Mouse (Mus musculus) neural tube, embryonic 13.5 days (tissue): ENCODE results near the gene Gm47791. TPM values are rescaled to one million over a fixed set of nuclear protein-coding genes. Genes with fewer than 3 reads are reported as not detected.

Experiments
- ATAC-seq: fragments of 200-750 bp; cut with Nextera tagmentation; 2 replicates; pipeline ENCODE4 v1.8.0; 2017; ENCODE audit warnings: low read depth, mild to moderate bottlenecking, moderate TSS enrichment, moderate library complexity
- H3K27ac ChIP-seq: fragments of 300-500 bp; sonication (generic); replicated peaks from 2 replicates; pipeline ENCODE4 v1.5.1; 2015; ENCODE audit warnings: moderate library complexity, mild to moderate bottlenecking, inconsistent platforms
- H3K27me3 ChIP-seq: fragments of 300-500 bp; sonication (generic); 2 replicates; pipeline ENCODE4 v1.6.1; 2015; ENCODE audit warnings: mild to moderate bottlenecking, inconsistent platforms
- H3K36me3 ChIP-seq: fragments of 300-500 bp; sonication (generic); 2 replicates; pipeline ENCODE4 v1.6.1; 2015; ENCODE audit warnings: mild to moderate bottlenecking, inconsistent platforms
- H3K4me1 ChIP-seq: fragments of 300-500 bp; sonication (generic); replicated peaks from 2 replicates; pipeline ENCODE4 v1.6.1; 2015; ENCODE audit warnings: inconsistent platforms
- H3K4me2 ChIP-seq: fragments of 300-500 bp; sonication (generic); 2 replicates; pipeline ENCODE4 v1.6.1; 2015; ENCODE audit warnings: inconsistent platforms, mild to moderate bottlenecking, moderate library complexity
- H3K4me3 ChIP-seq: fragments of 300-500 bp; sonication (generic); 2 replicates; pipeline ENCODE4 v1.5.1; 2015; ENCODE audit warnings: mild to moderate bottlenecking, inconsistent platforms
- H3K9ac ChIP-seq: fragments of 300-500 bp; sonication (generic); 2 replicates; pipeline ENCODE4 v1.6.1; 2015; ENCODE audit warnings: moderate library complexity, mild to moderate bottlenecking, inconsistent platforms
- H3K9me3 ChIP-seq: fragments of 300-500 bp; sonication (generic); 2 replicates; pipeline ENCODE4 v1.6.1; 2016; ENCODE audit warnings: inconsistent platforms
- WGBS: fragments of 180-500 bp; shearing (Covaris S2); methylation state at CpG from one replicate; pipeline ENCODE4 v1.1.7; 2015; 5-methylcytosine and 5-hydroxymethylcytosine counted together
- polyA plus RNA-seq: library from polyadenylated mRNA; unstranded; fragments of >200 nt; fragmentation: Nextera tagmentation; extraction: Ambion mirVana; gene quantifications from 2 replicates; pipeline ENCODE4 v1.2.1, GENCODE M21; 2015

Gene Gm47791
- not detected in 2 replicates for polyA plus RNA-seq

DNA sequence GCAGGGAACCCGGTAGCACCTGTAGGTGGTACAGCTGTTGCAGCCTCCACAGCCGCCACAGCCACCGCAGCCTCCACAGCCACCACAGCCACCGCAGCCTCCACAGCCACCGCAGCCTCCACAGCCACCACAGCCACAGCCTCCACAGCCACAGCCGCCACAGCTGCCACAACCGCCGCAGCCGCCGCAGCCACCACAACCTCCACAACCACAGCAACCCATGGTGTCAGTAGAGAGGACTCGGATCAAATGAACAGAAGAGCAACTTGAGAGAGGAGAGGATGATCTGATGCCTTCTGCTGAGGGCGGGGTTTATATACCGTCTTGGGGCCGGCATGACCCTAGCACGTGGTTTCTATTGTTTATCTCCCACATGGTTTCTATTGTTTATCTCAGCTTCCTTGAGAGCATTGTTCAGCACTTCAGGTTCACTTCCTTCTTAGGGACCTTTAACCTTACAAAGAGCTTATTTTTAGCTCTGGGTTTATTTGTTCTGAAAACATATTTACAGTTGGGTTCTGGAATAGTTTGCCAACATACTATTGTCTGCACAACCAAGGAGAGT is at the start of gene Gm47791:
TSS of gene Gm47791 (minus strand) at position 222 of the 565 bp plus-strand sequence.
- ATAC-seq, result no peak
- Histone ChIP-seq H3K4me2 (no peak within 1 kb of the TSS), H3K27ac (no peak within 1 kb of the TSS), H3K36me3 (no peaks in the 10 kb centered on the region), H3K9ac (no peak within 1 kb of the TSS), H3K4me3 (no peak within 1 kb of the TSS), H3K9me3 (no peaks in the 10 kb centered on the region), H3K4me1 (no peaks in the 10 kb centered on the region), H3K27me3 (no peaks in the 10 kb centered on the region)
- WGBS, result 84% methylated on average over 15 of the region's 15 CpGs

DNA sequence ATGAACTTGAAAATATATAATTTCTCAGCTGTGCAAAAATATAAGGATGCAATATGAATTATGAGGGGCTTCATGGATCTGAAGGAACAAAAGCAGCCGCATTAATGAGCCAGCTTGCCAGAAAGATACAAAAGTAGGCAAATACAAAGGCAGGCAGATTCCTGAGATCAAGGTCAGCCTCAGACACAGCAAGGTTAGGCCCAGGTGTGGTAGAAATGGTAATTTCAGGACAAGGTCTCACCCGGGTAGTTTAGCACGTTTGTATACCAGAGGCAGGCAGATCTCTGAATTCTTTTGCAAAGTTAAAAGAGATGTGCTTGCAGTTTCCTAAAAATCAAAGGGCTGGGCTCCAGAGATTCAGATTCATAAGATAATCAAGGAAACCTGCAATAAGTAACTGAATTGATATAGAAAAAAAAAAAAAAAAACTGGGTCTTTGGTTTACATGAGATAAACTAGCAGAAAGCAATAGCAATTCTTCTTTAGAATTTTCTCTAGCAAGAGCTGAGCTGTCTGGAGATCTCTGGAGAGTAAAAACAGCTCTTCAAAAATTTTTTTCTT is 49.7 kb upstream of the Gm47791 start:
- no peak overlapping the region for H3K4me2 ChIP-seq
- ATAC-seq, result no peak
- H3K4me1 ChIP-seq, result peaks cover 12% of the 10 kb centered on the region
- no peak overlapping the region for H3K27ac ChIP-seq
- WGBS, result 75% methylated on average over 3 of the region's 3 CpGs
- no peaks in the 10 kb centered on the region for H3K27me3 ChIP-seq
- no peaks in the 10 kb centered on the region for H3K9me3 ChIP-seq
- no peak overlapping the region for H3K4me3 ChIP-seq
- H3K9ac ChIP-seq, result no peak overlapping the region
- H3K36me3 ChIP-seq, result no peaks in the 10 kb centered on the region

DNA sequence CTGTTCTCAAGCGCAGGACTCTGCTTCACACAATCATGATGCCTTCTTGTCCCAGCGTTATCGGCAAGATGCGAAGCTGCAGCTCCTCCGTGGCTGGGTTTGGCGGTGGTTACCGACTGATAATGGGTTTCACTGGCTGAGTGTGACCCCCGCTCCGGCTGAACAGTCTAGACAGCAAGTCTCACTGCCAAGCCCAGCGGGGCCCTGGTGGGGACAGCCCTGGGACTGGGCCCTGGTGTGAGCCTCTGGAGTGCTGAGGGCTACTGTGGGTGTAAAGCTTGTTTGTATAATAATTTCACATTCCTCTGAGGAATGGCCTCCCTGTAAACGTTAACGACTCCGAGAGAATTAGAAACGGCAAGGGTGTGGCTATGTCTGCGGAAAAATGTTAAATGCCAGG is 49.1 kb upstream of the Gm47791 start:
- H3K4me3 ChIP-seq, result no peak overlapping the region
- 70% methylated on average over 15 of the region's 15 CpGs for WGBS
- no peak overlapping the region for H3K4me2 ChIP-seq
- H3K36me3 ChIP-seq, result no peaks in the 10 kb centered on the region
- H3K4me1 ChIP-seq, result peaks cover 12% of the 10 kb centered on the region
- H3K27me3 ChIP-seq, result no peaks in the 10 kb centered on the region
- H3K27ac ChIP-seq, result no peak overlapping the region
- H3K9me3 ChIP-seq, result no peaks in the 10 kb centered on the region
- no peak for ATAC-seq
- H3K9ac ChIP-seq, result no peak overlapping the region

DNA sequence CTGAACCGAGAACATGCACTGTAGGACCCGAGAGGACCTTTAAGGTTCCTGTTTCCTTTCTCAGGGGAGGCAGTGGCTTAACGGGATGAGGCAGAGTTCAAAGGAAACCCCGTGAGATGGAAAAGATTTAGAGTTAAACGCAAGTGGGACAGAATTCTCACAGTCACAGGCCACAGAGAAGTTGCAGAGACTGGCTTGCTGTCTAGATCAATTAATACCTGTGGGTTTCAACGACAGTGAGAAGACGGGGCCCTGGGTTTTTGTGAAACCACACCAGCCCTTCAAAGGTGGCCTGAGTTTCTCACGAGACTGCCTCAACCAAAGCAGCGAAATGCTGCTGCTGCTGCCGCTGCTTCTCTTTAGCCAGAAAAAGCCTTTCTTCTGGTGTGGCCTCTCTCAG is 48.3 kb upstream of the Gm47791 start:
- WGBS, result 71% methylated on average over 10 of the region's 10 CpGs
- Histone ChIP-seq H3K4me2 (no peak overlapping the region), H3K27ac (no peak overlapping the region)

DNA sequence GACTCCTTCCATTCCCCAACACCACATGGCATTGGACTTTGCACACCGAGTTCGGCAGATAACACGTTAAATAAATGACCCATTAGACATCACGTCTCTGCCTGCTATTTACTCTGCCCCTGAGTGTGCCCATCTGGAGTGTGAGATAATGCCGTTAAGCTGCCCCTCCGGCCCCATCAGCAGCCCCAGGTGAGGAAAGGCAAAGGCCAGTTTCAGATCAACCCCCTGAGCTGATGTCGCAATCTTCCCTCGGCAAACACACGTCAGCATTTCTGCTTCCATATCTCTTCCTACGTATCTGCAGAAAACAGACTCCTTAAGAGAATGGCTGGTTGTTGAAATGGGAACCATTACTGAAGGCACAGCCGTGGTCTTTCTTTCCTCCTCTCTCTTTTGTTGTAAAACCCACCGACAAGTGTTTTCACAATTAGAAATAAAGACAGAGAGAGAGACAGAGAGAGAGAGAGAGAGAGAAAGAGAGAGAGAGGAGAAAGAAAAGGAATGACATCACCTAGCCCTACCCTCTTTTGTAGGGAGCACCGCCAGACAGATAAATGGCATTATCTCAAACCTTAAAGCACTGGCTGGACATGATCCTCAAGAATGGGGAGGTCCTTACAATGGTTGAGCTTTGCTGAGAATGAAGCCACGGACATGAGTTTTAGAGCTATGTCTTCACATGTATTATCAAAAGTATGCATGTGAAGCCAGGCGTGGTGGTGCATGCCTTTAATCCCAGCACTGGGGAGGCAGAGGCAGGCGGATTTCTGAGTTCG is 45.1 kb upstream of the Gm47791 start:
- Histone ChIP-seq H3K9ac (no peak overlapping the region), H3K4me1 (peaks cover 12% of the 10 kb centered on the region), H3K4me2 (no peak overlapping the region), H3K27ac (no peak overlapping the region), H3K27me3 (no peaks in the 10 kb centered on the region), H3K9me3 (no peaks in the 10 kb centered on the region), H3K4me3 (no peak overlapping the region), H3K36me3 (no peaks in the 10 kb centered on the region)
- no peak for ATAC-seq
- 61% methylated on average over 17 of the region's 17 CpGs for WGBS

More for the DNA sequence above, 48.3 kb upstream of the Gm47791 start:
- peaks cover 12% of the 10 kb centered on the region for H3K4me1 ChIP-seq
- H3K4me3 ChIP-seq, result no peak overlapping the region
- H3K36me3 ChIP-seq, result no peaks in the 10 kb centered on the region
- H3K27me3 ChIP-seq, result no peaks in the 10 kb centered on the region
- no peak overlapping the region for H3K9ac ChIP-seq
- ATAC-seq, result no peak
- no peaks in the 10 kb centered on the region for H3K9me3 ChIP-seq

DNA sequence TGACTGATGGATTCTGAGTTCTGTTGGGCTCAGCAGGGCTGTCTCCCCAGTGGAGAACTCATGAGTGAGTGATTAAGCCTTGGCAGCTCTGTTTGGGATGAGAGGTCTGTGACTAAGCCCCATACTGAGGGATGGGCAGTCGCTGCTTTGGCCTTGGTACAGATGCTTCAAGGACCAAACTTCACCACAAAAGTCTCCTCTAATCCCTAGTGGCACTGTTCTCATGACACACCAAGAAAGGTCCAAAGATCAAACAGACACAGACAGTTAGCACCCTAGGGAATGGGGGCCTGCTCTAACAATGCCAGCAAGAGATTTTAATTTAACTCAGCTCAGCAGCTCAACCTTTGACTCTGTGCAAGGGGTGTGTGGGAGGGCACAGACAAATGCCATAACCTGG is 40.7 kb upstream of the Gm47791 start:
- Histone ChIP-seq H3K4me1 (peaks cover 4% of the 10 kb centered on the region; the same call in 1 of the 2 replicates), H3K9ac (no peak overlapping the region), H3K9me3 (no peaks in the 10 kb centered on the region), H3K4me2 (no peak overlapping the region), H3K4me3 (no peak overlapping the region), H3K27ac (no peak overlapping the region), H3K27me3 (no peaks in the 10 kb centered on the region), H3K36me3 (no peaks in the 10 kb centered on the region)
- ATAC-seq, result no peak
- WGBS, result 83% methylated on average over 1 of the region's 1 CpGs

DNA sequence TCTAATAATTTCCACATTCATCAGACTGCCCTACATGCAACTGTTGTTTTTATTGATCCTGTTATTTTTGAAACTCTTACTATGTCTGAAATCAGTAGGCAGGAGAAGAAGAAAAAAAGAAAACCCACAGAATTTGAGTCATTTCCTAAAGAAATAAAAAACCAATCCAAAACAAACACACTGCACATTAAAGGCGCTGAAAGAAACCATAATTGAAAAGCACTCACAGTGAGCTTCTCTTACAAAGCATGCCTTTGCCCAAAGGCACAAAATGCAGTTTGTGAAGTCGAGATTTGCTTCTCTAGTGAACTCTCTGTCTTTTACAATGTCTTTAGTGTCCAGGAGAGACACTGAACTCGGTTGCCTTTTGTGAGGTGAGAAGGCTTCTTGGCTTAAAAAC is 37.5 kb upstream of the Gm47791 start:
- WGBS, result 63% methylated on average over 3 of the region's 3 CpGs
- no peak for ATAC-seq

DNA sequence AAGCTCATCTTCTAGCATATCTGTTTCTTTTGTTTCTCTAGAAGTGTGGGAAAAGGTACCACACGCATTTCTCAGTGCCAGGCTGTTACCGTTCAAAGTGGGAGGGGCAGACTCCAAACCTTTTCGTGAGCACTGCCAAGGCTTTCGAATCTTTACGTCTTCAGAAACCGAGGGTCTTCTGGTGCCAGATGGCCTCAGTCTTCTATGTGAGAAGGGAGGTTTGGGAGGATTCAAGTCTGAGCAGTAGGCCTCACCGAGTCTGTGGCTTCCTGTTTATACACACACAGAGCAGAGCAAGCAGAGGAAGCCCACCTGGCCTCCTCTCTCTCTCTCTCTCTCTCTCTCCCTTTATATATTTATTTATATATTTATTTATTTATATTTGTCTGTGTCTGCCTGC is 36.2 kb upstream of the Gm47791 start:
- no peak for ATAC-seq

More for the DNA sequence above, 37.5 kb upstream of the Gm47791 start:
- 0 out of 2 replicates have a peak overlapping the region, but pooled peaks have one; percentile 23 for H3K27ac ChIP-seq
- H3K9me3 ChIP-seq, result no peaks in the 10 kb centered on the region
- H3K4me1 ChIP-seq, result no peaks in the 10 kb centered on the region
- no peaks in the 10 kb centered on the region for H3K27me3 ChIP-seq
- H3K4me2 ChIP-seq, result no peak overlapping the region
- H3K4me3 ChIP-seq, result no peak overlapping the region
- no peaks in the 10 kb centered on the region for H3K36me3 ChIP-seq
- no peak overlapping the region for H3K9ac ChIP-seq

DNA sequence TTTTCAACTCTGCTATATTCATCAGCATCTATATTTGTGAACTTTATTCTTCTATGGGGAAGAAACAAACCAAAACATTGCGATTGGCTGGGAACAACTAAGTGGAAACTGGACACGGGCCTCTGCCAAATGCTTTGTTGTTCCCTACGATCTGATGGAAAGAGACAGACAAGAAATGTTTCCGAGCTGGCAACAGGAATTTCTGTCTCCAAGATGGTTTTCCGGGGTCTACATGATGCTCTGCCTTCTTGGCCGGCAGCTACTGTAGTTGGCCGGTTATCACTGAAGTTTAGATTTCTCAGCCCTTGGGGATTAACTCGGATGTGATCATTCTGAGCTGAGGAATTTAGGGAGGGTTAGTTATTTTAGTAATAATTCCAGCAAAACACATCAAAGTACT is 35.3 kb upstream of the Gm47791 start:
- H3K4me2 ChIP-seq, result no peak overlapping the region
- no peak overlapping the region for H3K4me3 ChIP-seq
- H3K27me3 ChIP-seq, result no peaks in the 10 kb centered on the region
- H3K9me3 ChIP-seq, result no peaks in the 10 kb centered on the region
- H3K9ac ChIP-seq, result no peak overlapping the region
- WGBS, result 79% methylated on average over 8 of the region's 8 CpGs
- H3K36me3 ChIP-seq, result no peaks in the 10 kb centered on the region
- ATAC-seq, result no peak
- no peaks in the 10 kb centered on the region for H3K4me1 ChIP-seq
- H3K27ac ChIP-seq, result no peak overlapping the region

More for the DNA sequence above, 36.2 kb upstream of the Gm47791 start:
- H3K9me3 ChIP-seq, result no peaks in the 10 kb centered on the region
- no peak overlapping the region for H3K4me2 ChIP-seq
- no peaks in the 10 kb centered on the region for H3K4me1 ChIP-seq
- H3K27me3 ChIP-seq, result no peaks in the 10 kb centered on the region
- 86% methylated on average over 7 of the region's 7 CpGs for WGBS
- H3K9ac ChIP-seq, result no peak overlapping the region
- no peak overlapping the region for H3K4me3 ChIP-seq
- no peaks in the 10 kb centered on the region for H3K36me3 ChIP-seq
- H3K27ac ChIP-seq, result no peak overlapping the region

DNA sequence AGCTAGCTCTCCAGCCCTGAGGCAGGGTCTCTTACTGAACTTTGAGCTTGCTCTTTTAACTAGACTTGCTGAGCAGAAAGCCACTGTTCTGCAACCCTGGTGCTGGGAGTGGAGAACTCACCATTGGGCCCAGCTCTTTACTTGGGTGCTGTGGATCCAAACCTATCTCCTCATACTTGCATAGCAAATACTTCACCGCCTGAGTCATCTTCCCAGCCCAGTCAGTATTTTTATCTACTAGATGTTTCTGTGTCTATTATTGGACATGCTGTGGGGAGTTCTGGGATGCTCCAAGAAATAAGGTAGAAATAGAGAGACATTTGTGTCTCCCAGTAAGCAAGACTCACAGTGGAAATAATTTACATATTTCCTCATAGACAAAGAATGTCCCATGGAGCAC is 33.0 kb upstream of the Gm47791 start:
- Histone ChIP-seq H3K4me2 (no peak overlapping the region), H3K27me3 (no peaks in the 10 kb centered on the region), H3K27ac (no peak overlapping the region), H3K4me1 (no peaks in the 10 kb centered on the region), H3K4me3 (no peak overlapping the region), H3K9ac (no peak overlapping the region), H3K9me3 (no peaks in the 10 kb centered on the region), H3K36me3 (no peaks in the 10 kb centered on the region)
- 90% methylated on average over 1 of the region's 1 CpGs for WGBS
- no peak for ATAC-seq

DNA sequence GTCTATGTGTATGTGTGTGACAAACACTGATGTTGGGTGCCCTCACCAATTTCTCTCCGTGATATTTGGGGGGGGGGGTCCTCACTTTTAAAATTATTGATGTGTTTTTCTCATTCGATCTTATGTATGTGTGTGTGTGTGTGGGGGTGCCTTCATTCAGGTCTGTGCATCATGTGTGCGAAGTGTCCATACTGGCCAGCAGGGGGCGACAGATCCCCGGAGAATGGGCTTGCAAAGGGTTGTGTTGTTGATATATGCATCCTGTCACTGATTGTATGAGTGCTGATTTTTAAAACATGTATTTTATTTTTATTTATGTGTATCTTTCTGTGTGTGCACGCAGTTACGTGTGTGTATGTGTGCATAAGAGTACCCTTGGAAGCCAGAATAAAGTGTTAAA is 32.6 kb upstream of the Gm47791 start:
- Histone ChIP-seq H3K9ac (no peak overlapping the region), H3K27ac (no peak overlapping the region), H3K4me2 (no peak overlapping the region), H3K4me3 (no peak overlapping the region), H3K36me3 (no peaks in the 10 kb centered on the region), H3K27me3 (no peaks in the 10 kb centered on the region), H3K9me3 (no peaks in the 10 kb centered on the region), H3K4me1 (no peaks in the 10 kb centered on the region)
- ATAC-seq, result no peak
- 76% methylated on average over 7 of the region's 7 CpGs for WGBS

DNA sequence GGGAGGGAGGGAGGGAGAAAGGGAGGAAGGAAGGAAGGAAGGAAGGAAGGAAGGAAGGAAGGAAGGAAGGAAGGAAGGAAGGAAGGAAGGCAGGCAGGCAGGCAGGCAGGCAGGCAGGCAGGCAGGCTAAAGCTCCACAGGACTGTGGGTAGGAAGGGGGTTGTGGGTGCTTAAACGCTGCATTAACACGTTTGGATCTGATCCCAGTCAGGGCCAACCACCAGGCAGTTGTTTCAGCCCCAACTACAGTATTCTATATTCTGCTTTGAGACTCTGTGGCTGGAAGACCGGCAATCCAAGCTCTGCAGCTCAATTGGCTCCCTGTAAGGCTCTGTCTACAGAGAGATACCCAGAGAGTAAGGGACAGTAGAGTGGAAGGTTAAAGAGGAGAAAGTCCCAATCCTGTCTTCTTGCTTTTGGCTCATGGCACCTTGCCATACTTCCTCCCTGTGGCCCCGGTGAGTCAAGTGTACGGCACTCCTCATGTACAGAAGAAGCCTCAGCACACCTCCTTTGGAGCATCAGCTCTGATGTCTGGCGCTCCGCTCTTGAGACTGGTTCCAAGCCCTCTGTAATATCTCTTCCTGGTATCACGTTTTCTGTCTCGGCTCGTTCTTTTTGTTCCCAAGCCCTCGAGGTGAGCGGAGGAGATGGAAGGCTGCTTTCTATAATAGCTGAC is 30.2 kb upstream of the Gm47791 start:
- Histone ChIP-seq H3K27ac (no peak overlapping the region), H3K9me3 (no peaks in the 10 kb centered on the region), H3K9ac (no peak overlapping the region), H3K36me3 (no peaks in the 10 kb centered on the region), H3K4me1 (peaks cover 5% of the 10 kb centered on the region; the same call in 1 of the 2 replicates), H3K4me2 (no peak overlapping the region), H3K4me3 (no peak overlapping the region), H3K27me3 (no peaks in the 10 kb centered on the region)
- WGBS, result 79% methylated on average over 12 of the region's 12 CpGs
- ATAC-seq, result no peak
